Mouse (Mus musculus): Measurements from ENCODE around the gene Nrros. TPM values are rescaled to one million over a fixed set of nuclear protein-coding genes. Genes with fewer than 3 reads are reported as not detected.
A peak's percentile ranks its signal among the peaks of the same experiment; 100 is the strongest.

Nrros gene
- total and polyA plus RNA-seq, 3 experiments, result 55.9 to 59.8 TPM; not detected in 1

DNA sequence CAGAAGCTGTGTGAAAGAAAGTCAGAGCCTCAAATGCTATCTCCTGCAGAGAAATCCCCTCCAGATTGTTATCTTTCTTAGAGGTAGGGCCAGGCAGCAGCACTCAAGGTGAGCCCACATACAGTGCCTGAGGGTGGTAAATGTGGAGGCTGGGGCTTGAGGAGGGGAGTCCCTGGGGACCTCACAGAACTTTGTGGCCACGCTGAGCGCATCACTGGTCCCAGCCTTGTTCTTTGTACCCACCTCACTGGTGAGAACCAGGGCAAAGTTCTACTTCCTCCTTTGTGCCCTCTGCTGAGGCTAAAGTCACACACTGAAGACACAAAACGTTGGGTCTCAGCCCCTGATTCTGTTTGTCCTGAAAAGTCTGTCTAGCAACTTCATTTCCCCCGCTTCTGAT lies 2.0 kb downstream of the Nrros start:
- Histone ChIP-seq H3K4me1 (ENCODE audit: control insufficient read depth in 1 of 2, insufficient read depth in 2 of 2, low read length in 2 of 2) (peaks cover 9 to 24% of the 10 kb centered on the region in 2 experiments), H3K79me2 (ENCODE audit: control insufficient read depth, insufficient read depth, low read length, poor library complexity) (peaks cover 54% of the 10 kb centered on the region), H3K4me3 (ENCODE audit: control insufficient read depth in 1 of 2, insufficient read depth in 1 of 2, low read depth in 2 of 2, low read length in 2 of 2) (peak overlapping the region; percentile 87), H3K9me3 (replicated peaks; ENCODE audit: insufficient read depth, low read length) (no peaks in the 10 kb centered on the region), H3K36me3 (ENCODE audit: control insufficient read depth in 1 of 2, insufficient read depth in 2 of 2, low read length in 2 of 2) (peaks cover 3 to 32% of the 10 kb centered on the region in 2 experiments), H3K27ac (ENCODE audit: control insufficient read depth, low read depth, low read length) (peak overlapping the region; percentile 84), H3K9ac (ENCODE audit: control insufficient read depth, low read depth, low read length, poor library complexity, severe bottlenecking) (peak overlapping the region; percentile 91), H3K27me3 (ENCODE audit: control insufficient read depth in 1 of 2, insufficient read depth in 2 of 2, low read length in 2 of 2) (no peaks in the 10 kb centered on the region)
- no peak for DNase-seq (ENCODE audit: low read depth, low spot score)
- TF ChIP-seq GATA1 (IDR thresholded peaks at IDR 0.05; ENCODE audit: low read depth, low read length), result peak; percentile 62
- TF ChIP-seq TBP (IDR thresholded peaks at IDR 0.05; ENCODE audit: low read depth, low read length), result 0 out of 2 replicates have a peak, but pooled peaks have one; percentile 31
- TF ChIP-seq HCFC1 (IDR thresholded peaks at IDR 0.05; ENCODE audit: low read depth, low read length), result no peak

DNA sequence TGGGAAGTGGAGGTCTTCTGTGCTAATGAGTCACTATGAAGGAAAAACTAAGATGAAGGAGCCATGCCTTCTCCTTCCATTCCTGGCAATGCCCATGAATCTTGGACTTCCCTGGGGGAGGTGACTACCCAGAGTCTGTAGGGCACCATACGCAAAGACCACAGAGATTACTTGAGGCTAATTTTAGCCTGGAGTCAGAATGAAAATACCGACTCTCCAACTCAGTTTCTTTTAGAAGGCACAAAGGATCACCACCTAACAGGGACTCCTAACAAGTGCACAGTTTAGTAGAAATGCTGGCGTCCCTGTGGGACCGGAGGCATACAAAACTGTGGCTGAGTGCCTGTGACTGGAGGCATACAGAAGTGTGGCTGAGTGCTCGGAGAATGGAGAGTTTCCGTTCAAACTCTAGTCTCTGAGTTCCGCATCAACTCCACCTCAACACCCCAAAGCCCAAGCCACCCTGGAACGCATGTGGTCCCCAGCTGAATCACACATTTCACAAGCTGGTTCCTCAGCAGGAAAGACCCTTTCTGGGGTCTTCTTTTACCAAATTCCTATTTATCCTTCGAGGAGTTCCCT lies 4.6 kb downstream of the Nrros start:
- Histone ChIP-seq H3K27ac (ENCODE audit: control insufficient read depth, low read depth, low read length) (no peak overlapping the region), H3K9me3 (replicated peaks; ENCODE audit: insufficient read depth, low read length) (no peaks in the 10 kb centered on the region), H3K4me3 (ENCODE audit: control insufficient read depth in 1 of 2, insufficient read depth in 1 of 2, low read depth in 2 of 2, low read length in 2 of 2) (no peak overlapping the region), H3K27me3 (ENCODE audit: control insufficient read depth in 1 of 2, insufficient read depth in 2 of 2, low read length in 2 of 2) (no peaks in the 10 kb centered on the region), H3K79me2 (ENCODE audit: control insufficient read depth, insufficient read depth, low read length, poor library complexity) (peaks cover 58% of the 10 kb centered on the region), H3K36me3 (ENCODE audit: control insufficient read depth in 1 of 2, insufficient read depth in 2 of 2, low read length in 2 of 2) (peaks cover 3 to 25% of the 10 kb centered on the region in 2 experiments), H3K4me1 (ENCODE audit: control insufficient read depth in 1 of 2, insufficient read depth in 2 of 2, low read length in 2 of 2) (peaks cover 6 to 20% of the 10 kb centered on the region in 2 experiments), H3K9ac (ENCODE audit: control insufficient read depth, low read depth, low read length, poor library complexity, severe bottlenecking) (no peak overlapping the region)
- TF ChIP-seq MAZ (IDR thresholded peaks at IDR 0.05; ENCODE audit: low read depth, low read length) (no peak), NELFE (IDR thresholded peaks at IDR 0.05; ENCODE audit: low read depth, low read length) (no peak), ELF1 (IDR thresholded peaks at IDR 0.05; ENCODE audit: low read depth, low read length) (no peak), TBP (IDR thresholded peaks at IDR 0.05; ENCODE audit: low read depth, low read length) (no peak), KAT2A (conservative IDR thresholded peaks at IDR 0.05; ENCODE audit: low read depth, low read length) (no peak), TCF12 (IDR thresholded peaks at IDR 0.05; ENCODE audit: low read depth, low read length) (no peak), SMC3 (IDR thresholded peaks at IDR 0.05; ENCODE audit: low read depth, low read length) (no peak), SIN3A (IDR thresholded peaks at IDR 0.05; ENCODE audit: low read length) (no peak), ETS1 (IDR thresholded peaks at IDR 0.05; ENCODE audit: low read depth, low read length) (no peak), CHD1 (IDR thresholded peaks at IDR 0.05; ENCODE audit: low read depth, low read length) (no peak), ZKSCAN1 (IDR thresholded peaks at IDR 0.05; ENCODE audit: low read depth, low read length) (no peak), MAFK (IDR thresholded peaks at IDR 0.05; ENCODE audit: borderline replicate concordance, low read depth, low read length) (no peak), MXI1 (IDR thresholded peaks at IDR 0.05; ENCODE audit: low read depth, low read length) (no peak), MYB (IDR thresholded peaks at IDR 0.05; ENCODE audit: low read depth, low read length) (no peak), GABPA (IDR thresholded peaks at IDR 0.05; ENCODE audit: low read depth, low read length) (no peak), GATA1 (IDR thresholded peaks at IDR 0.05; ENCODE audit: low read depth, low read length) (no peak), BHLHE40 (IDR thresholded peaks at IDR 0.05; ENCODE audit: borderline replicate concordance, low read depth, low read length) (no peak), ZNF384 (IDR thresholded peaks at IDR 0.05; ENCODE audit: low read depth, low read length) (no peak)
- DNase-seq (ENCODE audit: low read depth, low spot score), result no peak
